Mouse (Mus musculus) neutrophil, adult 5-6 weeks (primary cell): ENCODE data around the gene Clta. TPM values are rescaled to one million over a fixed set of nuclear protein-coding genes. Genes with fewer than 3 reads are reported as not detected.
A peak's percentile ranks its signal among the peaks of the same experiment; 100 is the strongest.

Experiments used
- ATAC-seq: fragments of 151-379, 151-347 bp; 2 replicates; pipeline ENCODE4 v1.8.0; 2017; ENCODE audit warnings: mild to moderate bottlenecking, moderate TSS enrichment; ENCODE audit not compliant: insufficient number of reproducible peaks, poor library complexity, low FRiP score, severe bottlenecking; ENCODE audit errors: extremely low read depth
- total RNA-seq: library from RNA; stranded (forward); fragments of 200-1000 nt; gene quantifications from 2 replicates; pipeline ENCODE4 v1.2.3, GENCODE M21; 2017

Clta gene
- total RNA-seq, 1 experiment from 2014 or later = 339 TPM

GRCm38 (mm10) chr4:44062816-44063215 lies 58.6 kb downstream of the Clta start:
- ATAC-seq = no peak

DNA sequence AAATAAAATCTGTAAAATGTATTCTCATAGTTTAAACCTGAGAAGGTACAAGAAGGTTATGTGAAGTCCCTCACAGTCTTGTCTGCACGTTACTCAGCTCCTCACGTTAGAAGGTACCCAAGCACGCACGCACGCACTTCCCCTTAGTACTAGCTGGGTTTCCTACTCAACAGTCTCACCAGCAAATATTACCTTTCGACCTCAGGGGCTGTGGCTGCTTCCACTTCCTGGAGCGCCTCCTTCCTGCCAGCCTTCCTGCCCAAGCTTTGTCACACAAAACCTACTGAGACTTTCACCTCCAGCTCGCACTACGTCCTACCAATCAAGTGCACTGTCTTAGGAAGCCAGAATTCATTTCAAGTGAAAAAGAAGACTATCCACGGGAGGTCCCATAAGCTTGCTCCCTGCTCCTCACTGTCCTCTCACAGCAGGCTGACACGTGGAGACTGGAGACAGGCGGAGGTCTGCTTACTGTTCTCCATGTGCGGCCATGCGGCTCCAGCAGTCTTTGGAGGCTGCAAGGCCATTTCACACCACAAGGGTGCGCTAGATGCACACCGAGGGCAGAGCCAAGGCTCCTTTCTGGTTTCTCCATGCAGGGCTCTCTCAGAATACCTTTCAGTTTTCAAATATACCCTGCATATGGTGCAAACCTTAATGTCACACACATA lies 61.2 kb downstream of the Clta start:
- peak; percentile 91 for ATAC-seq

- ATAC-seq = no peak
Observed at GRCm38 (mm10) chr4:44066891-44067290, 62.6 kb downstream of the Clta start.

DNA sequence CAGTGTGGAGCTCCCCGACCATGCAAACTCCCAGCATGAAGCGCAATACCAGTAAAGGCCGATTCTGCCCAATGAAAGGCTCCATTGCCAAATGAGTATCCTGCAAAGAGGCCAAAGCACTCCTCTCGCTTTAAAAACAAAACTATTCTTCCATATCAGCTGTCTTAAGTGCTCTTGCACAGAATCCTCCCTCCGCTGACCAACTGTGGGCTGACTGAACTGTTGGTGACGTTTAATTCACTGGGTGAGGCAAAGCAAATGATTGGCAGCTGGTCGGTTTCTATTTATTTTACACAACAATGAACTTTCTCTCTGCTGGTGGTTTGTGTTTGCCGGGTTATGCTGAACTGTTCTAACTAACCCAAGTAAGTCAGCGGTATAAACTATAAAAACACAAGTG lies 64.5 kb downstream of the Clta start:
- no peak for ATAC-seq

DNA sequence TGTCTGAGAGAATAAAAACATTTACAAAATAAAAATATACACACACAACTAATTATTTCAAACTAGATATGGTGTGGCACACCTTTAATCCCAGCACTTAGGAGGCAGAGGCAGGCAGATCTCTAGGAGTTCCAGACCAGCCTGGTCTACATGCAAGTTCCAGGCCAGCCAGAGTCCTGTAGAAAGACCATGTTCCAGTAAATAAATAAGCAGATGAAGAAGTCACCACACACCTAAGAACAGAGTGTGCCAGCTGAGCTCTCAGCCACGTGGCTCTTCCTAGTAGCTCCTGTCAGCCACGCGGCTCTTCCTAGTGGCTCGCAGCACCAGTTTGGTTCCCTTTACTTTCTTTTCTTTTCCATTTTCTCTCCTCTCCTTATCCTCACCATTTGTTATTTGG lies 65.2 kb downstream of the Clta start:
- ATAC-seq = no peak

- no peak for ATAC-seq
Observed at GRCm38 (mm10) chr4:44070641-44071040, 66.4 kb downstream of the Clta start.

GRCm38 (mm10) chr4:44071741-44072145 lies 67.5 kb downstream of the Clta start:
- ATAC-seq = no peak

GRCm38 (mm10) chr4:44072146-44072872 lies 68.1 kb downstream of the Clta start:
- peak; percentile 78 for ATAC-seq

DNA sequence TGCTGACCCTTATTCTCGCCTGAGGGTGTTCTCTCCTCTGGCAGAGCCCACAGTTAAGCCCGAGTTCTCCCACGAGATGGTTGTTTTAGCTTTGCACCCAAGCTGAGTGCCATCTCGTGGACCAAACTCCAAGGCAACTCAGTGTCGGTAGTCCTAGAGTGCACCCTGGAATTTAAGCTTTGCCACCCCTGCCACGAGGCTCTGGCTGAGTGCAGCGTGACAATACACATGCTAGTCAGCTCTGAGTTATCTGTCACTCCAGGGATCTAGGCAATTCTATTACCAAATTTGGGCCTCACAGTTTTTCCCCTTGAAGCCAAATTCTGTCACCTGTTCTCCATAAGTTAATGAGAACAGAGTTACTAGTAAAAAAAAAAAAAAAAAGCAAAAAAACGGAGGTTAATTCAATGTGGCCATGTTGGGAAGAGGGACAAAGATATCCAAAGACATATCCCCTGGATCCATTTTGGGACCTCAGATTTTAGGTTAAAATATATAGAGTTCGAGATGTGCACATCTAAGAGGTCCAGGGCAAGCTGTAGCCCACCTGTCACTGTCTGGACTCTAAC lies 68.7 kb downstream of the Clta start:
- no peak for ATAC-seq

GRCm38 (mm10) chr4:44073799-44074198 lies 69.5 kb downstream of the Clta start:
- no peak for ATAC-seq

GRCm38 (mm10) chr4:44074422-44074821 lies 70.2 kb downstream of the Clta start:
- no peak for ATAC-seq

DNA sequence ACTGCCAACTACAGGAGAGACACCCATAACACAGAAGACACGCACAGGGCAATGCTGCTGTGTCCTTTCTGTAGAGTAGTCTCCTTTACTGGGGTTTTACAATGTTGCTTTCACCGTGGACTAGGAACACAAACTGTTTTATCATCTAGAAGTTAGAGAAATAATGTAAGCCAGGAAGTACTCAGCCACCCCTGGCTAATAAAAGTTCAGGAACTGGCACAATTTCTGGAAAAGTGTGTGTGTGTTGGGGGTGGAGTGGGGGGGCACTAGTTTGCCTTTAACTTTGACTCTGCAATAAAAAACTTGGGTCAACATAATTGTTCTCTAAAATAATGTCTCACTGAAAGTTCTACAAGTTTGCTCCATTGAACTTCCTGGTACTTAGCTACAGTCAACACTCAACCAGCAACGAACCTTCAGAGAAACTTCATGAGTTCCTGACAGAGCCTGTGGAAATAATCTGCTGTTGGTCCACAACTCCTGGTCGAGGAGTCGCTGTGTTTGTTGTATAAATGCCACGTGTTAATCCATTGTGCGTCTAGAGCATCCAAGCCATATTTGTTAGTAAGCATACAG lies 74.2 kb downstream of the Clta start:
- ATAC-seq = no peak

Other genes with a start within 250 kb of the Clta start
- not detected in 2 replicates for gene Olfr159, start 233.4 kb upstream of the Clta start, total RNA-seq
- gene Olfr156, start 180.6 kb upstream of the Clta start, total RNA-seq = not detected in 2 replicates
- not detected in 2 replicates for gene Olfr157, start 164.3 kb upstream of the Clta start, total RNA-seq
- gene Olfr155, start 152.9 kb upstream of the Clta start, total RNA-seq = not detected in 2 replicates
- 0.86 and 2.9 TPM in 2 replicates for gene Reck, start 128.9 kb upstream of the Clta start, total RNA-seq
- gene Glipr2, start 47.1 kb upstream of the Clta start, total RNA-seq = 257 and 262 TPM in 2 replicates
- gene Ccin, start 21.0 kb upstream of the Clta start, total RNA-seq = 1.6 and 3.6 TPM in 2 replicates
- 22.9 and 23.8 TPM in 2 replicates for gene Gne, start 79.7 kb downstream of the Clta start, total RNA-seq
- gene Rnf38, start 229.3 kb downstream of the Clta start, total RNA-seq = 112 and 118 TPM in 2 replicates